Mouse (Mus musculus): ENCODE results near the gene Dnah7a.
"Not testable (repeated sequence)": the region's sequence is repeated elsewhere in the genome, so short reads cannot be mapped to it uniquely, and the experiment has no call there.

DNA sequence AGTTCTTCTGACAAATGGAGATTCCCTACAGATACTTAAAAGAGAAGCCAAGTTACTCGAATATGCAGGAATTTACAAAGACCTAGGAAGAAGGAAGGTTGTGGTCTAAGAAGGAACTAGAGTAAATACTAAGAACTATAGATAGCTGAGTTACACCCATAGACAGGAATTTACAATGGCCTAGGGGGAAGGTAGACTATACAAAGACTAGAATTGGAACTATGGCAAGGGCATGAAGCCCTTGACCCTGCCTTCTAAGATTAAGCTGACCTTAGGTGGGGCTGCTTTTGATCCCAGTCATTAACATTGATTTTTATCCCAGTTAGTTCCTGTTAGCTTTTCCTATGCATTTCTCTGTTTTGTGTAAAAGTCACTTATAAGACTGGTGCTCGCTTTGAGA, 180.6 kb downstream of the Dnah7a start:
- not testable (repeated sequence) for TF ChIP-seq CTCF, POLR2A (IDR thresholded peaks at IDR 0.05; ENCODE audit: insufficient read depth, low read depth, low read length)
